Mouse (Mus musculus) gastrocnemius, postnatal 36 days (tissue): ENCODE data around the gene Grap. TPM values are rescaled to one million over a fixed set of nuclear protein-coding genes. Genes with fewer than 3 reads are reported as not detected.
"Not testable (repeated sequence)": the region's sequence is repeated elsewhere in the genome, so short reads cannot be mapped to it uniquely, and the experiment has no call there.

Source experiments
- DNase-seq, 2 experiments: peaks; one replicate each; pipeline ENCODE4 v3.0.0; 2022
- intact Hi-C: fragments of 180-260 bp; cut with DNase I; formaldehyde crosslinking; loops from one replicate; pipeline ENCODE4 v1.15.1; 2025
- total RNA-seq, 2 experiments: library from RNA; stranded (reverse); gene quantifications; 2 replicates each; pipeline ENCODE4 v1.2.3; 2021

The Grap gene
- total RNA-seq, 2 experiments from 2014 or later: 4.4 to 5.5 TPM

DNA sequence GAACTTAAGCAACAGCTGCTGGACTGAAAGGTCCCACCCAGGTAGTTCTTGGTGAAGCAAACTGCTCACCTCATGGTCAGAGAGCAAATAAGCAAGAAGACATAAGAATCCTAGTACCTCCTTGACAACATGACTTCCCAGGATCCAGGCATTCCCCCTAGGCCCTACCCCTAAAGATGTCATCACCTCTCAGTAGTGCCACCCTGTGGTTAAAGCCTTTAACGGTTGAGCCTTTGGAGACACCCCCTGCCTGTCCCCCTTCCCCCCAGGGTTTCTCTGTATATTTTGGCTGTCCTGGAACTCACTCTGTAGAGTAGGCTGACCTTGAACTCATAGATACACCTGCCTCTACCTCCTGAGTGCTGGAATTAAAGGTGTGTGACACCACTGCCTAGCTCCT is 15.7 kb upstream of the Grap start:
- intact Hi-C loops: loop anchor here (5.0 kb wide), 1 partner anchor 1770 kb away; no protein-coding TSS in a partner anchor
- DNase-seq: no peak

DNA sequence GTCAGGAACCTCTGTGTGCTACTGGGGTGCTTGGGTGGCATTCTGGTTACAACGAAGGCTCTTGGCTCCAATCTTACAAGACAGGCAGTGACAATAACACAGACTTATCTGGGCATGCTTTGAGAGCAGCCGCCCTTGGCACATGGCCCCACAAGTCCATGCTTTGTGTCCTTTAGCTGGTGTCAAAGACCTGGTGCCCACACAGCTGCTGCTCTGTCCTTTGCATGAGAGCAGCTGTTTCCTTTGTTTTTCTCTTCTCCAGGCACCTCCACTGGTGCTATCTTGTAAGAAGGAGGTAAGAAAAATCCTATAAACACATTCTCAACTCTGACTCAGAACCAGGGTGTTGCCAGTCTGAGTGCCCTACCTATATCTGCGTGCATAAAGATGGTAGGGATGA is 15.2 kb upstream of the Grap start:
- DNase-seq: no peak
- intact Hi-C loops: loop anchor here (5.0 kb wide), 1 partner anchor 1771 kb away; no protein-coding TSS in a partner anchor

DNA sequence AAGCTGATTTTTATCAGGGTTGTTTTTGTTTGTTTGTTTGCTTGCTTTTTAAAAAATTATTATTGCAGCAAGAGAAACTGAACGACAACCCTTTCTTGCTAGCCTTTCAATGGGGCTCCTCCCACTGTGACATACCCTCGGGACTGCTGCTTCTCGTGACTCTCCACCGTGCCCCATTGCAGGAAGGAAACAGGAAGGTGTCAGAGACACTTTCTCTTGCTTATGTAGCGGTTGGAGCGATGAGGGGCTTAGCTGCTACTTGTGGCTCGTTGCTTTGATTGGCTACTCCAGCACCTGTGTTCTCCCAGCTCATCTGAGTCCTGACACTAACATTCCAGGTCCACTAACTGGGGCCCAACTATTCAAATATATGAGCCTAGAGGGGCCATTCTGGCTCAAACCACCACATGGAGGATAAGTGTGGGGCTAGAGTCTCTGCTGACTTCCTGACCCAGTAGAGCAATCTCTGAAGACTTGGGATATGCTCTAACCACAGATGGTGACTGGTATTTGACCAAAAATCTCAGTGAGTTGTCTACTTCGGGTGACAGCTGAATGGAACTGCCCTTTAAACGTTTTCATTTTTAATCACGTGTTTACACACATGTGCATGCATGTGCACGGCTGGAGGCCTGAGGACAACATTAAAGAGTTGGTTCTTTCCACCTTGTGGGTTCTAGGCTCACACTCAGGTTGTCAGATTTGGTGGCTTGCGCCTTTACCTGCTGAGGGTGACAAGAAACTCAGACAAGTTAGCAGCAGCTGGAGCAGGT is 14.1 kb upstream of the Grap start:
- intact Hi-C loops: loop anchor here (5.0 kb wide), 1 partner anchor 1772 kb away; no protein-coding TSS in a partner anchor
- DNase-seq: no peak

DNA sequence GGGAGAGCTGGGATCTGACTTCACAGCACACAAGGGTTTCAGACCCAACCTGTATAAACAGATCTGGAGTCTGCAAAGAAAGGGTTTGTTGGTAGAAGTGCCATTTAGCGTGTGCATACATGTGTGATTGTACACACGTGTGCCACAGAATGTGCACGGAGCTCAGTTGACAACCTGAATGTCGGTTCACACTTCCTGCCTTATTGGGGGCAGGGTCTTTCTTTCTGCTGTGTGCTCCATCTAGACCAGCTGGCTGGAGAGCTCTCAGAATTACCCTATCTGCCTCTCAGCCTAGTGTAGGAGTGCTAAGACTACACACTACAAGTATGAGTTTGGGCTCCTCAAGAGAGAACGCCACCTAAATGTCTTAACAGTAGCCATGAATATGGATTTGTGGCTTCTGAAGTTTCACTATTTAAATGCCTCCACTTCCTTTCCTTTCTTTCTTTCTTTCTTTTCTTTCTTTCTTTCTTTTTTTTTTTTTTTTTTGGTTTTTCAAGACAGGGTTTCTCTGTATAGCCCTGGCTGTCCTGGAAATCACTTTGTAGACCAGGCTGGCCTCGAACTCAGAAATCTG is 13.4 kb upstream of the Grap start:
- intact Hi-C loops: loop anchor here (5.0 kb wide), 1 partner anchor 1772 kb away; no protein-coding TSS in a partner anchor
- no peak for DNase-seq

DNA sequence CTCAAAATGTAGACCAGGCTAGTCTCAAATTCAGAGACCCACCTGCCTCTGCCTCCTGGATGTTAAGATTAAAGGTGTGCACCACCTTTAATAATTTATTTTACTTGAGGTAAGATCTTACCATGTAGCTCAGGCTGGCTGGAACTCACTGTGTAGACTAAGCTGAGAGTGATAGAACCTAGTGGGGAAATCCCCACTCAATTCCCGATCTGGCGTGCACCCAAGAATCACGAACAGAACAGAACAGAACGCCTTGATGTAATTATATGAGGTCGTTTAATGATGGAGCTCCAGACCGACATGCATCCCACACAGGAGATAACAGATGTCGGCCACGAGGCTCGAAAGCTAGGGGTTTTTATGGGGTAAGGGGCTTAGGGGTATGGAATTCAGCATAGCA is 12.5 kb upstream of the Grap start:
- intact Hi-C loops, DNase-seq: not testable (repeated sequence)

DNA sequence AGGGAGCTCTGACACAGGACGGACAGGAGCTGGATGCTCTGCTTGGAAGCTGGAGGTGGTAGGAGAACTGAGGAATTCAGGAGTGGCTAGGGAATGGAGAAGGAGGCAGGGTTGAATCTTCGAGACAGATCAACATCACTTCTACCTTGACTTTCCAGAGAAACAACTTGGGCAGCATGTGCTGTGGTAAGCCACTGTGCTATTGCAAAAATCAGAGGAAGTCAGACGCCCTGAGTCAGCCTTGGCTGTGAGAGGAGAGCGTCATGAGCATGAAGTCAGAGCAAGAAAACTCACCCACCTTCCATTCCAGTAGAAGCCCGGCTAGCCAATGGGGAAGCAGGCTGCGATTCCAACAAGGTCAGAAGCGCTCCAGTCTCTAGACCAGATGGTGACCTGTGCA is 11.0 kb upstream of the Grap start:
- no peak for DNase-seq
- intact Hi-C loops: no loop called here

DNA sequence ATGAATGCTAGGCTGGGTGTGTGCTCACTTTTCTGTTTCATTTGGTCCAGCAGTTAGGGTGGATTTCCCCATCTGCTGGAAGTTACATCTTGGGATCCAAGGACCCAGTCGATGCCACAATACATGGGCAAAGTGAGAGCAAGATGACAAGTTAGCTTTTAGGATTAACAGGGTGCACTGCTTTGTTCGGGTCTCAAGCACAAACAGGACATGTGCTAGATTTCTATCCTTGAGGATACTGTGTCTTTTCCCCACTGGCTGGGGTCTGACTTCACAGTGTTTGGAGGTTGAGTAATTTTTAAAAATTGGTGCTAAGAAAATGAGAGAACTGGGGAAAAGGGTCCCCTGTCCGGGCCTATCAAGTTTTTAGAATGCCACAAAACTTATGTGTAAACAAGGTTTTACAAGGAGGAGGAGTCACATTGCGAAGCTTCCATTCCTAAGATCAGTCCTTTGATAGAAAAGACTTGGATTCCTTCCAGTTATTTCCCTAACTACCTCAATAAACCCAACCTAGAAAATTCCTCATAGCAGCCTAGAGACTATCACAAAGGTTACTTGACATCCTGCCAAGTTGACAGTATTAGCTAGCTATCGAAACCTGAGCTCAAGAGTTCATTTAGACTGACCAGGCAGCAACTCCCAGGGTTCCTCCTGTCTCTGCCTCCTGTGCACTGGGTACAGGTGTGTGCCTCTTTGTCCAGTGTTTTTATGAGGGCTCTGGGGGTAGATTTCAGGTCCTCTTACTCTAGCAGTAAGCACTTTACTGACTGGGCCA is 9.7 kb upstream of the Grap start:
- intact Hi-C loops: no loop called here
- no peak for DNase-seq

DNA sequence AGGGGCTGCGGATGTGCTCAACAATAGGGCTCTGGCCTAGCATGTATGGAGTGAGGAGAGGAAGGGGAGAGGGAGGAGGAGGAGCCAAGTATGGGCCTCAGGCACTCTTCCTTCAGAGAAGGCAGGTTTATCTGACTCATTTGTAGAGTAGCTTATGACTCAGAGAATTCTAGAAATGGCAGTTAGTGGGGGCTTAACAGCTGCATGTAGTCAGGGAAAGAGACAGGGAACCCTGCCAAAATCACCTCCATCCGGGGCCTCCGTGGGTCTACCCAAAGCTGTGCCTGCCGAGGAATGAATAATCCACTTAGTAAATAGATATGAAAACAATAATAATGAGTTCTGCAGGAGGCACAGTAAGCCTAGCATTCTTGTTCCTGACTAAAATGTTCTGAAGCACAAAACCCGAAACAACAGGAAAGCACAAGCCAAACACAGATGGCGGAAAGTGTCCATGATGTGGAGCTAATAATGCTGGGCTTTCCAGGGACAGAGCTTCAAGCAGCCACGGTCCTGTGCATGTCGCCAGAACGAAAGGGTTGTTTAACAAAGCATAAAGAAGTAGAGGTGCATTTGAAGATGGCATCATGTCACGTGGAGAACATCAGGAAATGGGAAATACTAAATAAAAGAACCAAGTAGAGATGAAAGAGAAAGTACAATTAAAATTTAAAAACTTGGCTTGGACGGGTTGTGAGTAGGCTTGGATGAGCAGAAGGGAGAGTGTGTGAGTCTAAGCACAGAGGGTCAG is 8.3 kb upstream of the Grap start:
- no peak for DNase-seq
- intact Hi-C loops: no loop called here

DNA sequence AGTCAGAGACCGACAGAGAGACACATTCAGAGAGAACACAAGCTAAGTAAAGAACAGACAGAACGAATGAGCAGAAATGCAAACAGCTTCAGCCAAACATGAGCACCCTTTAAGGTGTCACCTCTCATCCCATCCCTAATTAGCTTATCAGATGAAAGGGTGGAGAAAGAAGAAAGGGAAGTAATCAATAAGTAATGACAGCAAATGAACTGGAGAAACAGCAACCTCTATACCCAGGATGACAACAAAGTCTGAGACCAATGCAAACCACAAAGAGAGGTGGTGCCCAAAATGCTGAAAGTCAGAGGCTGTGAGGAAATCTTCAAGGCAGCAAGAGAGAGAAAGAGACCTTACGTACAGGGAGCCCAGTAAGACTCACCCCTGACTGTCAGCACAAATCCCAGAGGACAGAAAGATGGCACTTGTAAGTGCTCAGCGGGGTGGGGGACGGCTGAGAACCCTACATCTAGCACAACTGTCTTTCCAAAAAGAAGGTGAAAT is 7.7 kb upstream of the Grap start:
- intact Hi-C loops: no loop called here
- no peak for DNase-seq

DNA sequence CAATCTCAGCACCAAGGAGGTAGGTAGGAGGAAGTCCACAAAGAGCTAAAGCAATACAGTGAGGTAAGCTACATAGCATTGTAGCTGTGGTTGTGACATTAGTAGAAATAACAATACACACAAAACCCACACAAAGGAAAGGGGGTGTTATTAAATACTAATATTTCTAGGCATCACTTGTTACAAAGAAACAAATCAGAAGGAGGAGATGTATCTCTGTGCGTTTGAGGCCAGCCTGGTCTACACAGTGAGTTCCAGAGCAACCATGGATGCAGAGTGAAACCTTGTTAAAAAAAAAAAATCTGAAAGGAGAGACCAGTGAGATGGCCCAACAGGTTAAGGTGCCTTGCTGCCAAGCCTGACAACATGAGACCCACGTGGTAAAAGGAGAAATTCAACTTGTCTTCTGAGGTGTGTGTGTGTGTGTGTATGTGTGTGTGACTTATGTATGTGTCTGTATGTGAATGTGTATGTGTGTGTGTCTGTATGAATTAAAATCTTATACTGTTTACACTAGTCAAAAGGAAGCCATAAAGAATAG is 6.5 kb upstream of the Grap start:
- intact Hi-C loops: no loop called here
- DNase-seq: no peak

DNA sequence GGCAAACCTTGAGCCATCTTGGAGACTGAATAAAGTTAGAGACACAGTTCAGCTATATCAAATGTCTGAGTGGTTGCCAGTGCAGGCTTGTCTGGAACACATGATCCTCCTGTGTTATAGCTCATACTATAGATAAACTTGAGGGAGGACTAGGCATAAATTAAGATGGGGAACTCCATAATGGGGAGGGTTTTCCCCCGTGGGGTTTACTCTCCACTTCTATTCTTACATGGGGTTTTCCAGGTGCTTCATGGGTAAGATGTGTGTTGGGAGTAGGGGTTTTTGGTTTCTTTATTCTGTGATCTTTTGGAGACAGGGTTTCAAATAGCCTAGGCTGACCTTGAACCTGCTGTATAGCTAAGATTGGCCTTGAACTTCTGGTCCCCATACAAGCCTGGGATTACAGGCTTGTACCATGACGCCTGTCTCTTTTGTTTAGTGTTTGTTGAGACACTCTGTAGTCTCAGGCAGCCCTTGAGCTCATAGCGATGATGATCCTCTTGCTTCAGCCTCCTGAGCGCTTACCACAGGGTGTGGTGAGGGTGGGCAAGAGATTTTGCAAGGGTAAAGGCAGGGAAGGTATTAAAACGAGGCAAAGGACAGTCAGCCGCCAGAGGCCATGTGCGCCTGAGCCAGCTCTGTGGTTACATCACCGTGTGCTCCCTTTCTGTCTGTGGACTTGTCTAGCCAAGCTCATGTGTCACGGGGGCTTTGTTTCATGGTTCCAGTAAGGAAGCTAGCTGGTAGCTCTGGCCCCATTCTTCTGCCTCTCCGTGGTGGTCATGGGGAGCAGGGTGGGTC is 5.8 kb upstream of the Grap start:
- DNase-seq: no peak
- intact Hi-C loops: no loop called here

DNA sequence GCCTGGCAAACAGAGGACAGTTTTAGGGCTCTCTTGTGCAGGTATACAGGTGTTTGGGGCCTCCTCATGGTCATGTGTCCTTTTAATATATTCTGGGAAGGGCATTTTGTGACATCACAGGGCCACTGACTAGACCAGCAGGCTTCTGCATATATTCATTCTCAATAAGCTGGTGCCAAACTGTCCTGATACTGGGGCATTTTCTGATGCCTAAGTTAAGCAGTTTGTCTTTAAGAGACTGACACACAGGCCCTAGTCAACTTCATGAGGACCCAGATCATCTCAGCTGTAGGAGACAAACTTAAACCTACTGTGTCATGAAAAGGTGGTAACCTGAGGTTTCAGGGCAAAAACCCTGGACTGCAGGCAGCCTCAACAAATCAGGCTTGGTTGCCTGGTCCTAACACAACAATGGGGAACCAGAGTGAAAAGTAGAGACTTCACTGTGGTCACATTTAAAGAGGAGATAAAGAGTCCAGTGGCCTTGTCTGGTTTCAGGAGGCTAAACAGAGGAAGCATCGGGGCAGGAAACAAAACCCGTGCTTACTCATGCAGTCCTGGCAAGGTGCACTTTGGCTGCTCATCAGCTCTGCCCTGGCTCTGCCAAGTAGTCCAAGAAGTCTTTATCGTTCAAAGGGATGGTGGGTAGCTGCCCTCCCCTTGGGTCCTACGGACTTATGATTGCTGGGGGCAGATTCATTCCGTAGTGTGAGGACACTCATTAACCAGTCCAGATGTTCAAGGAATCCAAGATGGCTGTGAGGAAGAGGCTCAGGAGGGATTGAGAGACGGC is 4.9 kb upstream of the Grap start:
- no peak for DNase-seq
- intact Hi-C loops: no loop called here

DNA sequence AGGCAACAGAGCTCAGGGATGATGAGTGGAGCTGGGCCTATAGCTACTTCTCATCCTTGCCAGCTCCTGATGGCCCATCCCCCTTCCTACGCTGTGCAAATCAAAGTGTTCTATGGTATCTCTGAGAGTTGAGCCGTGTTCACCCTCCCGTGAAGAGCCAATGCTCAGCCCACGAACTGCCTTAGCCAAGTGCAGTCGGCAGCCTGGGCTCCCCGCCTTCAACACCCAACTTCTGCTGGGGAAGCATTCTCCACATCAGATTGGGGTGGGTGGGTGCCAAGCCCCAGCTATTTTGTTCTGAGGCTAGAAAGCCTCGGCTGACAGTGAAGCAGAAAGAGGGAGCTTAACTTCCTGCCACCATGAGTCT is 4.3 kb upstream of the Grap start:
- no peak for DNase-seq
- intact Hi-C loops: no loop called here

DNA sequence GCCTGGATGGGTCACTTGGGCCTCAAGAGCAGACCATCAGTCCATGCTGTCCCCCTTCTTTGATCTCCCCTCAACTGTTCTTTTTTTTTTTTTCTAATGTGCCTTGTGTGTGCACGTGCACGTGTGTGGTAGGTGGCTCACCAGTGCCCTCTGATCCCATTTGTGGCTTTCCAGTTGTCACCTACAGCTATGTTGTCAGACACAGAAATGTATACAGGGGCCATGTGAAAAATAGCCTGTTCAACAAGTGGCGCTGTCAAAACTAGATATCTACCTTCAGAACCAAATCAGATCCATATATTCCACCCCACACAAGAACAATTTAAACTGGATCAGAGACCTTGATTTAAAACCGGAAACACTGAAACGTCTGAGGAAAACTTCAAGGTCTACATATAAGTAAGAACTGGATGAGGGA is 3.9 kb upstream of the Grap start:
- no peak for DNase-seq
- intact Hi-C loops: no loop called here

DNA sequence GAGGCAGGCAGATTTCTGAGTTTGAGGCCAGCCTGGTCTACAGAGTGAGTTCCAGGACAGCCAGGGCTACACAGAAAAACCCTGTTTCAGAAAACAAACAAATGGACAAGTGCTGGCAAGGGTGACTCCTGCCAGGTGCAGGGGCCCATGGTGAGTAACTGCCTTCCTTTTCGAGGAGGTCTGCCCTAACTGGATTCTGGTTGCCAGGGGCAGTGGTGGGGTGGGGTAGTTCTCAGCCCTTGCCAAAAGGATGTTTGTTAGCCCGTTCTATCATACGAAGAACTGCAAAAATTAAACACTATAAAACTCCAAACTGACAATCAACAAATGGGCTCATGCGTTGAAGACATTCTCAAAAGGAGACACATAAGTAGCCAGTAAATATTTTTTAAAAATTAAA is 3.4 kb upstream of the Grap start:
- intact Hi-C loops: no loop called here
- DNase-seq: no peak

DNA sequence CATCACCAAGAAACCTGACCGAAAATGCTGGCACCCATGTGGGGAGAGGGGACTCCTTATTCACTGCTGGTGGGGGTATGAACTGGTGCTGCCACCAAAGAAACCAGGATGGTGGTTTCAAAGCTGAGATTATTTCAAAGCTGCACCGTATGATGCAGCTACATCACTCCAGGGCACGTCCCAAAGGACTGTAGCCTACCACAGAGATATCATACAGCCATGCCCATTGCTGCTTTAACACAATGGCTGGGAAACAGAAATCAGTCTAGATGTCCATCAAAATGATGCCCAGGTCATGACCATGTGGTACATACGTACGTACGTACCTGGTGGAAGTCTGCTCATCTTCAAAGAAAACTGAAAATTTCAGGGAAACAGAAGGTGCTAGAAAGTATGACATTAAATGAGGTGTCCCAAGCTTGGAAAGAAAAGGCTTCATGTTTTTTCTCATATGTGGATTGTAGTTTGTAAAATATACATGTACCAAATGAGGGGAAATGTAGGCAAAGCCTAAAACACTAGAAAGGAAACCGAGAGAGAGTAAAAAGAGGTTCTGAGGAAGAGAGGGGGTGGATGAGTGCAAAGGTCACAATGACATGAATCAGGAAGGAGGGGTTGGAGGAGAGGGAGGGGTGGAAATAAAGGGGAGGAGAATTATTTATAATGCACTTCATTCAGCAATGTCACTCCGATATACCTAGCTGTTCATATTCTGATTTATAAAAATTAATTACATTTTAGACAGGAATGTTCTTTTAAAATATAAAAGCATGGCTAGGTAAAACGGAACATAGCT is 2.4 kb upstream of the Grap start:
- no peak for DNase-seq
- intact Hi-C loops: no loop called here

DNA sequence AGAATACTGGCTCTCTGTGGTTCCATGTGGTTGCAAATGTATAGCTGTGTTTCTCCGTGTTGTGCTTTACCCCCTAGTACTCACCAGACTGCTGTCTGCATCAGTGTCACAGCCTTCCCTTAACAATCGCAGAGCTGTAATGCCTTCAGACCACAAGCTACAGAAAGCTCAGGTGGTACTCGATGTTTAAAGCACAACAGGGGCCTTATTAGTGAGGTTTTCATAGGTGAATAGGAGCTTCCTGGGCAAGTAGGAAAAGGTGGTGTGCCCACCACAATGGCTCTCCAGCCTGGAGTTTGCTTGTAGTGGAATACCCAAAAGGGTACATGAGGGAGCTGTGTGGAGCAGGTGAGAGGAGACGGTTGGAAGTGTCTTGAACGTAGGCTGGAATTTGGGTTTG is 849 bp upstream of the Grap start:
- intact Hi-C loops: no loop called here

DNA sequence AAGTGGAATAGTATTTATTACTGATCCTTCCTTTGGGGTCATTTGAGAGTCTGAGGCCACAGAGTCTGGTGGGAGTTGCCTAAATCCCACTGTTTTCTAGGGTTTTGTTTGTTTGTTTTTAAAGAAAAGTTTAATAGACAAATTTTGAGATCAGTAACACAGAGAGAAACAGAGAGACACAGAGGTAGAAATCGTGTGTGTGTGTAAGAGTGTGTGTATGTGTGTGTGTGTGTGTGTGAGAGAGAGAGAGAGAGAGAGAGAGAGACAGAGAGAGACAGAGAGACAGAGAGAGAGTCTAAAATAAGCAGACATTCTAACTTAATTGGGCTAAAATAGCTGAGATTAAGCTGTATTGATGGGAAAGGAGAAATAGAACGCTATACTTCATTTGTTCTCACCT is 503 bp downstream of the Grap start:
- DNase-seq: no peak
- intact Hi-C loops: no loop called here

More for the DNA sequence above, 849 bp upstream of the Grap start:
- no peak for DNase-seq
